Mouse (Mus musculus): Measurements from ENCODE around the gene Cacng4.

DNA sequence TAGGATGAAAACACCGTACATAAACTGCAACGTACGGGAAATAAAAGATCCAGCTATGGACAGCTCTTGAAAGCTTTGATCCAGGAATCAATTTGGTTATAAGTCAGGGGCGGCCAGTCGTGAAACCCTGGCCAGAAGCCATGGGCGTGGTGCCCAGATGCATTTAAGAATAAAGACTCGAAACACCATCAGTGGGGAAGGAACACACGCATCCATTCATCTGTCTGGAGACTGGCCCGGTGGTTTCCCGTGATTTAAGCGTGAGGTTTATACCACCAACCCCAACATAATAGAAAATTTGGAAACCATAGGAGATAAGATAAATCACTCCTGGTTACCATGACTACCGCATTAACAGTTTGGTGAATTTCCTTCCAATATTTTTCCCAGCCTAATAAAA lies 16.9 kb downstream of the Cacng4 start:
- no peak for TF ChIP-seq CTCF (IDR thresholded peaks at IDR 0.05)
- no peak for TF ChIP-seq EP300 (IDR thresholded peaks at IDR 0.05)
